Mouse (Mus musculus) hindbrain, embryonic 13.5 days (tissue): Measurements from ENCODE around the gene St5. TPM values are rescaled to one million over a fixed set of nuclear protein-coding genes. Genes with fewer than 3 reads are reported as not detected.

Source experiments
- ATAC-seq: fragments of 200-750 bp; cut with Nextera tagmentation; 2 replicates; pipeline ENCODE4 v1.8.0; 2017; ENCODE audit warnings: moderate TSS enrichment; ENCODE audit not compliant: low FRiP score
- H3K27ac ChIP-seq: fragments of 300-500 bp; sonication (generic); 2 replicates; pipeline ENCODE4 v1.5.1; 2015; ENCODE audit warnings: inconsistent platforms, mild to moderate bottlenecking, moderate library complexity
- H3K27me3 ChIP-seq: fragments of 300-500 bp; sonication (generic); 2 replicates; pipeline ENCODE4 v1.6.1; 2015; ENCODE audit warnings: mild to moderate bottlenecking, inconsistent platforms
- H3K36me3 ChIP-seq: fragments of 300-500 bp; sonication (generic); 2 replicates; pipeline ENCODE4 v1.6.1; 2015; ENCODE audit warnings: mild to moderate bottlenecking, inconsistent platforms
- H3K4me1 ChIP-seq: fragments of 300-500 bp; sonication (generic); replicated peaks from 2 replicates; pipeline ENCODE4 v1.6.1; 2015; ENCODE audit warnings: inconsistent platforms
- H3K4me2 ChIP-seq: fragments of 300-500 bp; sonication (generic); 2 replicates; pipeline ENCODE4 v1.6.1; 2015; ENCODE audit warnings: inconsistent platforms, mild to moderate bottlenecking, moderate library complexity
- H3K4me3 ChIP-seq: fragments of 300-500 bp; sonication (generic); 2 replicates; pipeline ENCODE4 v1.5.1; 2015; ENCODE audit warnings: mild to moderate bottlenecking, inconsistent platforms
- H3K9ac ChIP-seq: fragments of 300-500 bp; sonication (generic); 2 replicates; pipeline ENCODE4 v1.6.1; 2015; ENCODE audit warnings: mild to moderate bottlenecking, inconsistent platforms
- H3K9me3 ChIP-seq: fragments of 300-500 bp; sonication (generic); 2 replicates; pipeline ENCODE4 v1.6.1; 2016; ENCODE audit warnings: inconsistent platforms
- WGBS: fragments of 180-500 bp; shearing (Covaris S2); methylation state at CpG from one replicate; pipeline ENCODE4 v1.1.7; 2015; 5-methylcytosine and 5-hydroxymethylcytosine counted together
- polyA plus RNA-seq: library from polyadenylated mRNA; unstranded; fragments of >200 nt; fragmentation: Nextera tagmentation; extraction: Ambion mirVana; gene quantifications from 2 replicates; pipeline ENCODE4 v1.2.1, GENCODE M21; 2015

The St5 gene
- polyA plus RNA-seq, 1 experiment from 2014 or later: 25.6 TPM

DNA sequence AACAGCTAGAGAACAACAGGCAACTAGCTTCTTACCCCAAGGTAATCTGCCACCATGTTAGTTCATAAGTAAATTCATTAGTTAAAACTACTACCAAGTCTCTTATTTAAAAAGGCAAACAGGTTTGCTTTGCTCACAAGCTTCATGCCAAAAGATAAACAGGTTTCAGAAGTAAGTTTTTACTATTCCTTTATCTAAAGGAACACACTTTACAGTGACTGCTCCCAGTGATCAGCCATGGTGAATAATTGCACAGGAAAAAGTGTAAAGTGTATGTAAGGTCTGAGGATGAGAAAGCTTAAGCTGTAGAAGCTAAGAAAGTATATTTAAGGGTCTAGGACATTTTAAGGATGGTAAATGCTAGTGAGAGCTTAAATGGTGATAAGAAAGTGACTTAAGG, 109.4 kb downstream of the St5 start:
- no peak for ATAC-seq
- H3K9me3 ChIP-seq: no peaks in the 10 kb centered on the region

GRCm38 (mm10) chr7:109592184-109592583, 111.2 kb downstream of the St5 start:
- Histone ChIP-seq H3K4me3 (no peak overlapping the region), H3K4me1 (peaks cover 7% of the 10 kb centered on the region; the same call in 1 of the 2 replicates), H3K4me2 (no peak overlapping the region), H3K9ac (no peak overlapping the region), H3K27me3 (no peaks in the 10 kb centered on the region), H3K27ac (no peak overlapping the region), H3K9me3 (no peaks in the 10 kb centered on the region), H3K36me3 (no peaks in the 10 kb centered on the region)
- ATAC-seq: no peak
- WGBS: 54% methylated on average over 4 of the region's 4 CpGs

More for the DNA sequence above, 109.4 kb downstream of the St5 start:
- Histone ChIP-seq H3K27me3 (no peaks in the 10 kb centered on the region), H3K4me3 (no peak overlapping the region), H3K4me1 (0 out of 2 replicates have a peak, but pooled peaks cover 3% of the 10 kb centered on the region), H3K27ac (no peak overlapping the region), H3K36me3 (no peaks in the 10 kb centered on the region), H3K9ac (no peak overlapping the region), H3K4me2 (no peak overlapping the region)

DNA sequence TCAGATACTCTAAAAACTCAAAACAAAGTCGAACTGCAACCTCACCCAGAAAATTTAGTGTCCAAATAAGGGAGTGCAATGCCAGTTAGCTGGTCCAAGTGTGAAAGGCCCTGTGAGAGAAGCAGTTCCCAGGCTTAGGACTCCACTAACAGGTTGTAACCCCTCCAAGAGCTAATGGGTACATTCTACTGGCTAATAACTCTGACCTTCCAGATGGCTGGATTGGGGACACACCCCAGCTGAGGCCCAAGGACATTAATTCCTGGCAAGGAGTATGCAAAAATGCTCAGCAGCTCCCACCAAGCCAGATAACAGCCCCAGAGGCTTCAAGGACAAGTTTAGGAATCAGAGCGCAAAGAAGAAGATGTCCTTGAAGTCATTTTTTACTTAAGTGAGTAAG, 112.8 kb downstream of the St5 start:
- ATAC-seq: no peak
- WGBS: 86% methylated on average over 2 of the region's 2 CpGs
- Histone ChIP-seq H3K27ac (no peak overlapping the region), H3K4me1 (peaks cover 7% of the 10 kb centered on the region; the same call in 1 of the 2 replicates), H3K4me3 (no peak overlapping the region), H3K27me3 (no peaks in the 10 kb centered on the region), H3K9ac (no peak overlapping the region), H3K36me3 (no peaks in the 10 kb centered on the region), H3K9me3 (no peaks in the 10 kb centered on the region), H3K4me2 (no peak overlapping the region)

GRCm38 (mm10) chr7:109588990-109589389, 114.4 kb downstream of the St5 start:
- no peak for ATAC-seq
- WGBS: 84% methylated on average over 6 of the region's 6 CpGs

GRCm38 (mm10) chr7:109588145-109588544, 115.3 kb downstream of the St5 start:
- Histone ChIP-seq H3K4me1 (peaks cover 10% of the 10 kb centered on the region; the same call in 1 of the 2 replicates), H3K9me3 (no peaks in the 10 kb centered on the region), H3K9ac (no peak overlapping the region), H3K4me3 (no peak overlapping the region), H3K27ac (no peak overlapping the region), H3K4me2 (no peak overlapping the region), H3K27me3 (no peaks in the 10 kb centered on the region), H3K36me3 (no peaks in the 10 kb centered on the region)
- 90% methylated on average over 8 of the region's 8 CpGs for WGBS
- no peak for ATAC-seq

More at GRCm38 (mm10) chr7:109588990-109589389, 114.4 kb downstream of the St5 start:
- Histone ChIP-seq H3K27me3 (no peaks in the 10 kb centered on the region), H3K4me2 (no peak overlapping the region), H3K9me3 (no peaks in the 10 kb centered on the region), H3K4me3 (no peak overlapping the region), H3K27ac (no peak overlapping the region), H3K9ac (no peak overlapping the region), H3K36me3 (no peaks in the 10 kb centered on the region), H3K4me1 (peaks cover 10% of the 10 kb centered on the region; the same call in 1 of the 2 replicates)

GRCm38 (mm10) chr7:109584467-109584866, 118.9 kb downstream of the St5 start:
- H3K9me3 ChIP-seq: no peaks in the 10 kb centered on the region
- no peaks in the 10 kb centered on the region for H3K36me3 ChIP-seq
- H3K4me3 ChIP-seq: no peak overlapping the region
- no peak overlapping the region for H3K27ac ChIP-seq
- WGBS: 91% methylated on average over 1 of the region's 1 CpGs
- no peak overlapping the region for H3K9ac ChIP-seq
- H3K27me3 ChIP-seq: no peaks in the 10 kb centered on the region
- no peak overlapping the region for H3K4me2 ChIP-seq
- ATAC-seq: no peak
- peaks cover 21% of the 10 kb centered on the region for H3K4me1 ChIP-seq

GRCm38 (mm10) chr7:109580489-109580888, 122.9 kb downstream of the St5 start:
- Histone ChIP-seq H3K27ac (peak overlapping the region; percentile 55), H3K4me3 (no peak overlapping the region), H3K9ac (no peak overlapping the region), H3K4me2 (no peak overlapping the region), H3K4me1 (peaks cover 45% of the 10 kb centered on the region), H3K9me3 (no peaks in the 10 kb centered on the region), H3K36me3 (no peaks in the 10 kb centered on the region), H3K27me3 (no peaks in the 10 kb centered on the region)
- ATAC-seq: no peak
- WGBS: 56% methylated on average over 4 of the region's 4 CpGs

DNA sequence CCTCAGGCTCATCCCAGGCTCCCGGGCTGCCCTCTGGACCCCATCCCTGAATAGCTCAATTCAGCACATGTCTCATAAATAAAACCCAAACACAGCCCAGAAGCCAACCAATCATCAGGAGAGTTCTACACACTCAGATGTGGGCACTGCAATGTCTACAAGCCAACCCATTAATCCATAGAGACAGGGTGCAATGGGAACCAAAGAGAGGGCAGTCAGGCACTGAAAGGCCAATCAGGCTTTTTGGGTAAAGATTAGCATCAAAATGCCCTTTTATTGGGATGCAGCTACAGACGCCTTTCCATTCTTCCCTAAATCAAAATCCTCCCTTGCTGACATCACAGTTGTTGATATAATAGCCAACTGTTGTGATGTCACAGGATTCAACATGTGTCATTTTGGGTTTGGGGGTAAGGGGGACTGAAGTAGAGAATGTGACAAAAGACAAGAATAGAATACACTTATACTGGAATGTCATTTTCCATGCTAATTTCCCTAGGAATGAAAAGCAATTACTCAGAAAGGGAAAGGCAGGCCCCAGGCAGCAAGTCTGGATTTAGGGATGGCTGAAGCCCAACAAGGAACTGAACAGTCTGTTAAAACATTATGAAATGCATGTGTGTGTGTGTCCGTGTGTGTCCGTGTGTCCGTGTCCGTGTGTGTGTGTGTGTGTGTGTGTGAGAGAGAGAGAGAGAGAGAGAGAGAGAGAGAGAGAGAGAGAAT, 123.7 kb downstream of the St5 start:
- Histone ChIP-seq H3K27me3 (no peaks in the 10 kb centered on the region), H3K4me3 (no peak overlapping the region), H3K4me2 (no peak overlapping the region), H3K9ac (no peak overlapping the region), H3K4me1 (peaks cover 52% of the 10 kb centered on the region), H3K9me3 (no peaks in the 10 kb centered on the region), H3K27ac (peak overlapping the region; percentile 55), H3K36me3 (no peaks in the 10 kb centered on the region)
- ATAC-seq: peak; percentile 90
- whole genome bisulfite sequencing: 32% methylated on average over 6 of the region's 6 CpGs

DNA sequence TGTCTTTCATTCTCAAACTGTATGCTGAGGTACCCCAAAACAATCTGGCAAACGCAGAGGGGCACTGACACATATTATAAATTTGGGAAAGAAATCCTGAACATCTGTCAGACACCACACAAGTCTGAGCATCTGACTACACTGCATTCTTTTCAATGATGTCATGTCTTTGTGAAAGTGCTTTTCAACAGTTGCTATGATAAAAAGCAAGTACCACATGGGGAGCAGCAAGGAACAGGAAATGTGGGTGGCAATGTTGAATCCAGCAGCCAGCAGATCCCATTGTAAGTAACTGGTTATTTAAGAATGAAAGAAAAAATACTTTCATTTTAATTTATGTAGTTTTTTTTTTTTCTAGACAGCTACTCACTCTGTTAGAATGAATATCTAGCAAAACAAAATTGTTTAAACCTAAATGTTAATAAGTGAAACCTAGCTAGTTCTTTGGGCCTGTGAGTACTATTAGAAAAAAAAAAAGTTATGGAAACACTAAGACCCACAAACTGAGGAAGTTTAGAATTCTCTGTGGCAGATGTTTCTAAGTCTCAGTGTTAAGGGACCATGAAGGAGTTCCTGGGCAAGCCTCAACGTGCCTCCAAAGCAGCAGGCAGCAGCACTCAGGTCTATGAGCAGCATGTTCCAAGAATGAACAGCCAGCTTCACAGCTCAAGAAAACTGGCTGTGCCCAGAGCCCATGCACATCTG, 124.4 kb downstream of the St5 start:
- 20% methylated on average over 2 of the region's 2 CpGs for WGBS
- Histone ChIP-seq H3K4me2 (no peak overlapping the region), H3K9ac (no peak overlapping the region), H3K9me3 (no peaks in the 10 kb centered on the region), H3K27ac (peak overlapping the region; percentile 30; the same call in 1 of the 2 replicates), H3K4me3 (no peak overlapping the region), H3K27me3 (no peaks in the 10 kb centered on the region), H3K4me1 (peaks cover 49% of the 10 kb centered on the region), H3K36me3 (no peaks in the 10 kb centered on the region)
- ATAC-seq: no peak

DNA sequence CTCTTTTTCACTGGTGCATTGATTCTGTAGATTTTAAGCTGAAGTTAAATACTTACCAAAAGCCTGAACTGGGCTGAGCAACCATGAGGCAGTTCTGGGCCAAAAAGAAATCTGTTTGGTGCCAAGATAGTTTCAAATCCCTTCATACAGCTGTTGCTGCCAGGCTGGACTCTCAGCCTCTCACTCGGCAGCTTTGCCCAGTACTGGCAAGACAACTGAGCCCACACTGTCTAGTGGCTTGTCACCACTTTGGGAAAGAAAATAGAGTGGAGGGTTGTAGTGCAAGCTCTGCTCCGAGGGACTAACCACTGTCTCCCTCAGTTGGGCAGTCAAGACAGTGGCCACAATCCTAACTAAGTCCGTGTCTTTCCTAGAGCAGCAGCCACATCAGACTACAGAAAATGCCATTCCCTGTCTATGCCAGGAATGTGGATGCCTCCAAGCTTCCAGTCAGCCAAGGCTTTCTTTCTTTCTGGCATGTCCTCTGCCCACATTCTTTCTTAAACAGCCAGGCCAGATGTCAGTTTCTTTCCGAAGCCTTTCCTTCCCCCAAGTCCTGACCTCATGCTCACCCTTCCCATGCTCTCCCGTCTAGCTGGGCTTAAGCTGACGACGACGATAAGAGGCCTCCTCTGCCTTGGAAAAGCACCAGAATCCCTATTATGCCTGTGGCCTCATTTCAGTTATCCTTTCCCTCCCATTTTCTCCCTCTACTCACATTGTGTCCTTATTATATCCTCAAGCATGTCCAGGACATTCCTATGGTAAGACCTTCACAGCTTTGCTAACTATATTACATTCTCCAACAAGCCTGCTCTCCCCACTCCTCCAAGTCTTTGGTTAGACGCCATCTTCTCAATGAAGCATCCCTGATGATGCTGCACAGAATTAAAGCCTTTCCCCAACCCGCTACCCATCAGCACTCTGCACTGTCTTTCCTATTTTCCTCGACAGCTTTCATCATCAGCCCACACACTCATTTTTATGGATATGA, 126.8 kb downstream of the St5 start:
- no peaks in the 10 kb centered on the region for H3K36me3 ChIP-seq
- 53% methylated on average over 11 of the region's 11 CpGs for WGBS
- no peaks in the 10 kb centered on the region for H3K27me3 ChIP-seq
- peaks cover 48% of the 10 kb centered on the region for H3K4me1 ChIP-seq
- H3K9ac ChIP-seq: no peak overlapping the region
- no peak overlapping the region for H3K4me3 ChIP-seq
- no peak overlapping the region for H3K4me2 ChIP-seq
- H3K27ac ChIP-seq: peak overlapping the region; percentile 25; the same call in 1 of the 2 replicates
- no peak for ATAC-seq
- H3K9me3 ChIP-seq: no peaks in the 10 kb centered on the region

GRCm38 (mm10) chr7:109574166-109574565, 129.2 kb downstream of the St5 start:
- no peak overlapping the region for H3K9ac ChIP-seq
- WGBS: 97% methylated on average over 7 of the region's 7 CpGs
- no peak overlapping the region for H3K4me2 ChIP-seq
- no peak overlapping the region for H3K27ac ChIP-seq
- H3K4me1 ChIP-seq: peaks cover 35% of the 10 kb centered on the region
- H3K36me3 ChIP-seq: no peaks in the 10 kb centered on the region
- H3K27me3 ChIP-seq: no peaks in the 10 kb centered on the region
- no peak overlapping the region for H3K4me3 ChIP-seq
- no peak for ATAC-seq
- H3K9me3 ChIP-seq: no peaks in the 10 kb centered on the region

DNA sequence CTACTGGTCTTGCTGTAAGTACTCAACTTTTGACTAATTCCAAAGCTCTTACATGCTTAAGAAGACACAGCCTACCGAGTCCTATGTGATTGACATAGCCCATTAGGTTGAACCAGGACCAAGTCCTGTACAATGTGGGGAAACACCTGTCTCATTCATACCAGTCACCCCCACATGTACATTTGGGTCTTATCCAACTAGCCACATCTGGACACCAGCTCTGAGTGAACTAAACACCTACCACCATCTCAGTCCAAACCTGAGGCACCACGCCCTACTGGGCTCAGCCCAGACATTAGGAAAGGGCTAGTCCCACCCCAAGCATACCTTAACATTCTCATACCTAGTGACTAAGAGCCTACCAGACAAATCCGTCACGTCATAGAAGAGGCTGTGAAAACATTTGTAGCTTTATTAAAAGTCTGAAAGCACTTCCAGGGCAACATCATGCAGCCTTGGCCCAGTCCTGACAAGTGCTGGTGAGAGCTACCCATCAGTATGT, 135.0 kb downstream of the St5 start:
- 96% methylated on average over 4 of the region's 4 CpGs for WGBS
- no peak for ATAC-seq

More for the DNA sequence above, 135.0 kb downstream of the St5 start:
- no peak overlapping the region for H3K4me3 ChIP-seq
- no peak overlapping the region for H3K27ac ChIP-seq
- H3K4me1 ChIP-seq: 0 out of 2 replicates have a peak, but pooled peaks cover 6% of the 10 kb centered on the region
- H3K36me3 ChIP-seq: no peaks in the 10 kb centered on the region
- H3K27me3 ChIP-seq: no peaks in the 10 kb centered on the region
- no peaks in the 10 kb centered on the region for H3K9me3 ChIP-seq
- H3K9ac ChIP-seq: no peak overlapping the region
- no peak overlapping the region for H3K4me2 ChIP-seq
